Mouse (Mus musculus): ENCODE measurements around the gene Plin3. TPM values are rescaled to one million over a fixed set of nuclear protein-coding genes. Genes with fewer than 3 reads are reported as not detected.
A peak's percentile ranks its signal among the peaks of the same experiment; 100 is the strongest.

The Plin3 gene
- polyA plus RNA-seq, 1 experiment: 21.3 TPM

DNA sequence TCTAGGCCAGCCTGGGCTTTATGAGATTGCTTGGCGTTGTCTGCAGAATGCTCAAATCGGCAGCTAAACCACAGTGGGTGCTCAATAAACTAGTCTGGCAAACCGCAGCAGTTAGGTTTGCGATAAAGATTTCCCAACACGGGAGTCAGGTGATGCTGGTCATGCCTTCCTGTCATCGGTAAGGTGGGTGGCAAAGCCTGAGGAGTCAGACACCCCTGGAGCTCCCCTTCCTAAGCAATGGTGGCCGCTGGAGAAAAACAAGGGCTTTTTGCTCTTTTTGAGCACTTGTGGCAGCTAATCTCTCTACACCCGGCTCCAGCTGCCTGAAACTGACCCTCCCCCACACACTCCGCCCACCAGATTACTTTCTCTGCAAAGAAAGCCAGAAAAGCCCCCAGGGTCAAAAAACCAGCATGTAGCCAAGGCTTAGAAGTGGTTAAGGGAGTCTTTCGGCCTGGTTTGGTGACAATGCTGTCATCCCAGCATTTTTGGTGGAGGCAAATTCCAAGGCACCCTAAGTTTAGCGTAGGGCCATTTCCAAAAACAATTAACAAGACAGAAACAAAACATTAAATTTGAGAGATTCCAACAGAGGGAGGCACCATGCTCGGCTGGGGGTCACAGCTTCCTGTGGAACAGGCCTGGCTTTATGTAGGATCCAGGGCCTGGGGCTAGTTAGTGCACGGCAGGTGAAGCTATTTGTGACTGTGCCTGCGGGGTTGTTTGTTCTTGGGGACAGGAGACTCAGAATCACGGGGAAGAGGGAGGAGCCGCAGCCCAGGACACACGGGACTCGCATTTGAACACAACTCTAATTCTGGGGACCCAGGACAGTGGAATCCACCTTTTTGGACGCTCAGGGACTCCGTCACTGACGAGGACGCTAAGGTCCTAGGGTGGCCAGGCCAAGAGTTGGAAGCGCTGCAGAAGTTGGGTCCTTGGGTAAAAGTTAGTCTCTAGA lies 3.0 kb downstream of the Plin3 start:
- Histone ChIP-seq H3K4me3 (replicated peaks) (peak overlapping the region; percentile 92), H3K4me1 (peaks cover 80% of the 10 kb centered on the region), H3K27me3 (replicated peaks) (no peaks in the 10 kb centered on the region), H3K36me3 (replicated peaks; ENCODE audit: low read length) (peaks cover 28% of the 10 kb centered on the region), H3K9me3 (no peaks in the 10 kb centered on the region)
- TF ChIP-seq FLI1 (IDR thresholded peaks at IDR 0.05; ENCODE audit: low read length): no peak
- no peak for TF ChIP-seq GATA1 (IDR thresholded peaks at IDR 0.05; ENCODE audit: borderline replicate concordance, low read length)

DNA sequence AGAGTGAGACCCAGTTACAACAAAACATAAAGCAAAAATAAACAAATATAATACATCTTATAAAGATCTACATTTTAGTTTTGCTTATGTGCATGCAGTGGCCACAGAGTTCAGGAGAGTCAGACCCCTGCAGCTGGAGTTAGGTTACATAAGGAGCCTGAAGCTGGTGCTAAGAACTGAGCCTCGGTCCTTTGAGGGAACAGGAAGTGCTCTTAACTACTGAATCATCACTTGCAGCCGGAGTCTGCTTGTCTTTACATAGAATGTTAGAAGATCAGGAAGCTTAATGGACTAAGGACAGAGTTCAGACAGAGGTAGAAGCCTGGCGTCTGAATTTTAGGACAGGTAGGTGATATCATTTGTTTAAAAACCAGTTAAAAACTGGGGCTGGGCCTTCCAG lies 3.8 kb downstream of the Plin3 start:
- TF ChIP-seq GATA1 (IDR thresholded peaks at IDR 0.05; ENCODE audit: borderline replicate concordance, low read length): no peak
- no peak for TF ChIP-seq FLI1 (IDR thresholded peaks at IDR 0.05; ENCODE audit: low read length)
- Histone ChIP-seq H3K9me3 (no peaks in the 10 kb centered on the region), H3K36me3 (replicated peaks; ENCODE audit: low read length) (peaks cover 36% of the 10 kb centered on the region), H3K27me3 (replicated peaks) (no peaks in the 10 kb centered on the region), H3K4me1 (peaks cover 83% of the 10 kb centered on the region), H3K4me3 (replicated peaks) (peak overlapping the region; percentile 92)

DNA sequence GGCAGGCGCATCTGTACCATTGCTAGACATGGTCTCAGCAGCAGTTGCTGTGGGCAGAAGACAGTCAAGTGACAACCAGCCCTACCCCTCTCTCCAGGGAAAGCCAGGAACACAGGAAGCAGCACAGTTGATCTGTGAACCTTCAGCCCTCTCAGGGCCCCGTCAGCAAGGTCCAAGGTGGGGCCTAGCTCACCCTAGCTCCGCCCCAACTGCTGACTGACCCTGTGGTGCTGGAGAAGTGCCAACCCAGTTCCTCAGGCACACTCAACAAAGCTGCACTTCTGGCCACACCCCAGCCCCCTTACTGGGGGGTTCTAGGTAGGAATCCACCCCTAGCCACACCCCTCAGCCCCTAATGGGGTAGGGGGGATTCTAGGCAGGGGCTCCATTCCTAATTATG lies 4.8 kb downstream of the Plin3 start:
- peaks cover 82% of the 10 kb centered on the region for H3K4me1 ChIP-seq
- H3K4me3 ChIP-seq (replicated peaks): peak overlapping the region; percentile 88
- H3K36me3 ChIP-seq (replicated peaks; ENCODE audit: low read length): peaks cover 45% of the 10 kb centered on the region
- TF ChIP-seq GATA1 (IDR thresholded peaks at IDR 0.05; ENCODE audit: borderline replicate concordance, low read length) (no peak), FLI1 (IDR thresholded peaks at IDR 0.05; ENCODE audit: low read length) (no peak)
- H3K9me3 ChIP-seq: no peaks in the 10 kb centered on the region
- H3K27me3 ChIP-seq (replicated peaks): no peaks in the 10 kb centered on the region

DNA sequence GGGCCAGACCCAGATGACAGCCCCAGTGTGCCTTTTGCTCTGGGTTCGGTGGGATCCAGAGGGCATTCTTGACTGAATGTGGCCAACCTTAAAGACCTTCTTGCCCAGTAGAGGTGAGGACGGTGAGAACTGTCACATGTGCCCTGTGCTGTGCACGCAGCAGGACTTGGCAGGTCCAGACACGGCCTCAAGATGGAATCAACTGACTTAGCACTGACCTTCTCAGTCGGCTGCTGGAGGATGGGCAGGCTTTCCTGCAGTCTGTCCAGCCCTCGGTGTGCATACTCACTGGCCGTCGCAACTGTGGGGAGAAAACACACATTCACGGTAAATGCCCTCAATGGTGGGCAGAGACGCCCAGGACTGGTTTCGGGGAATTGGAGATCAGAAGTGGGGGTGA lies 6.7 kb downstream of the Plin3 start:
- Histone ChIP-seq H3K27me3 (replicated peaks) (no peaks in the 10 kb centered on the region), H3K4me1 (peaks cover 71% of the 10 kb centered on the region), H3K9me3 (no peaks in the 10 kb centered on the region), H3K4me3 (replicated peaks) (no peak overlapping the region), H3K36me3 (replicated peaks; ENCODE audit: low read length) (peaks cover 60% of the 10 kb centered on the region)
- TF ChIP-seq FLI1 (IDR thresholded peaks at IDR 0.05; ENCODE audit: low read length): no peak
- no peak for TF ChIP-seq GATA1 (IDR thresholded peaks at IDR 0.05; ENCODE audit: borderline replicate concordance, low read length)

DNA sequence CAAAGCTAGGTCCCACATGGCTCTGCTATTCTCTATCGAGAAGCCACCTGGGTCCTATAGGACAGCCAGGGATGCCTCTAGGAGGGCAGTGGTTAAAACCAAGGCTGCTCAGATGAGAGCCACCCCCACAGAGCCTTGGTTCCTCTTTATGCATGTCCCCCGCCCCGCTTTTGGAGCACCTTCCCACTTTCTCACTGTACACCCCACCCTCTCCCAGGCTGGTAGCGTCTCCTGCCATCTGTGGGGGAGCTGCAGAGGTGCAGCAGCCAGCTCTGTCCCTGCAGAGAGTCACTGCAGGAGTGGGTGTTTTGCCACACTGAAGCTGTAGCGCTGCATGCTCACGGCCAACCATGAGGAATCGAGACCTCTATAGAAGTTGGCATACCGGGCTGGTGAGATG lies 9.4 kb downstream of the Plin3 start:
- Histone ChIP-seq H3K4me1 (peaks cover 62% of the 10 kb centered on the region), H3K9me3 (no peaks in the 10 kb centered on the region), H3K36me3 (replicated peaks; ENCODE audit: low read length) (peaks cover 82% of the 10 kb centered on the region), H3K4me3 (replicated peaks) (no peak overlapping the region), H3K27me3 (replicated peaks) (no peaks in the 10 kb centered on the region)
- no peak for TF ChIP-seq FLI1 (IDR thresholded peaks at IDR 0.05; ENCODE audit: low read length)

DNA sequence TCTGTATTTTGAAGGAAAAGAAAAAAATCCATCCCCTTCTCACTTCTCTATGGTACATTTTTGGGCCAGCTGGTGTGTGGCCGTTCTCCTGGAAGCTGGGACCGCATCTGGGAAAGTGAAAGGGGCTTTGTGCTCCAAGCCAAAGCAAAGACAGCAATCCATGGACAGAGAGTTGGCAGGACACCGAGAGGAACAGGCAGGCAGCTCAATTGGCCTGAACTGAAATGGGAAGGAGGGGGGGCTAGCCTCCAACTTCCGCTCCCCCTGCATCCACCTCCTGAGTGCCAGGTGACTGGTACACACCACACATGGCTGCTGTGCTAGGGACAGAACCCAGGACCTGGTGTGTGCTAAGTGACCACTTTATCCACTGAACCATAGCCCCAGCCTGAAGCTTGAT lies 9.9 kb downstream of the Plin3 start:
- Histone ChIP-seq H3K27me3 (replicated peaks) (no peaks in the 10 kb centered on the region), H3K4me1 (peaks cover 62% of the 10 kb centered on the region), H3K4me3 (replicated peaks) (peak overlapping the region; percentile 7), H3K9me3 (no peaks in the 10 kb centered on the region), H3K36me3 (replicated peaks; ENCODE audit: low read length) (peaks cover 87% of the 10 kb centered on the region)
- TF ChIP-seq FLI1 (IDR thresholded peaks at IDR 0.05; ENCODE audit: low read length) (no peak), GATA1 (IDR thresholded peaks at IDR 0.05; ENCODE audit: borderline replicate concordance, low read length) (no peak)

DNA sequence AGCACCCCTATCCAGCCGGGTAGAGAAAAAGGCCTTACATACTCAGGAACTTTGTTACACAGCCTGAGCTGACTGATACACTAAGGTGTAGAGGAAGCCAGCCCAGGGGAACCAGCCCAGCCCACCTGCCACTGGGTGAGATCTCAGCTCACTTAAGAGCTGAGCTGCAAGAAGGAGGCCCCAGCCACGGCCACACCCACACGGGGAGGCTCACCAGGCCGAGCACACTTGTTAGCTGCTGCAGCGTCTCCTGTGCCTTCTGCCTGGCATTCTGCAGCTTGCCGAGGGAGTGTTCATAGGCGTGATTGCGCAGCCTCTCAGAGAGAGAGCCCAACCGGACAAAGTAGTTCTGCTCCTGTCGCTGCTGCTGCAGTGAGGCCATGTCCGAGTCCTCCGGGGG lies 11.5 kb downstream of the Plin3 start:
- no peaks in the 10 kb centered on the region for H3K9me3 ChIP-seq
- no peaks in the 10 kb centered on the region for H3K27me3 ChIP-seq (replicated peaks)
- H3K36me3 ChIP-seq (replicated peaks; ENCODE audit: low read length): peaks cover 74% of the 10 kb centered on the region
- H3K4me1 ChIP-seq: peaks cover 56% of the 10 kb centered on the region
- TF ChIP-seq GATA1 (IDR thresholded peaks at IDR 0.05; ENCODE audit: borderline replicate concordance, low read length) (no peak), FLI1 (IDR thresholded peaks at IDR 0.05; ENCODE audit: low read length) (no peak)
- H3K4me3 ChIP-seq (replicated peaks): no peak overlapping the region

DNA sequence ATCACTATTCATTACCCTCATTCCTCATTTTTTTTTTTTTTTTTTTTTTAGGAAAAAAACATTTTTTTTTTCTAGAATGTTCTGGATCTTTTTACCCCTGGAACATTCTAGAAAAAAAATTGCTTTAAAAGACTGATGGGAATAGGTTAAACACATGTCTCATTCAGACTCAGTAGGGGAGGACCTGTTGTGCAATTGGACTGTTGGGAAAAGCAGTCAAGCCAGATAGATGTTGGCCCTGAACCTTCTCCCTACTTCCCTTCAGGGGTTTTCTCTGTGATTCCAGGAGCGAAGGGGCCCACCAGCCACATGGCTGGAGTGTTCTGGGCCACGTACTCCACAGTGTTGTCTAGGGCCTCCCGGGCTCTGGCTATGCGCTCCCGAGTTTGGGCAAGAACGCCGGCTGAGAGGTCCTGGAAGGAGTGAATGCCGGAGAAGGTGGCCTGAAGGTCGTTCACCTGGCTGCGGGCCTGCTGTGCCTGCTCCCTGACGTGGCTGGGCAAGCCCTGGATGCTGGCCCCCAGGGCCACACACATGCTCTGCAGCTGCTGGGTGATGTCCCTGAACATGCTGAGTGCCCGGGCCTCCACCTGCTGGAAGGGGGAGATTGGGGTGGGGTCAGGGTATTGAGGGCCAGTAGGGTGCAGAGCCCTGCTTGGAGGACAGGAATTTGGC lies 13.1 kb downstream of the Plin3 start:
- H3K36me3 ChIP-seq (replicated peaks; ENCODE audit: low read length): peaks cover 59% of the 10 kb centered on the region
- H3K9me3 ChIP-seq: no peaks in the 10 kb centered on the region
- H3K4me1 ChIP-seq: peaks cover 62% of the 10 kb centered on the region
- no peak for TF ChIP-seq FLI1 (IDR thresholded peaks at IDR 0.05; ENCODE audit: low read length)
- TF ChIP-seq GATA1 (IDR thresholded peaks at IDR 0.05; ENCODE audit: borderline replicate concordance, low read length): no peak
- no peak overlapping the region for H3K4me3 ChIP-seq (replicated peaks)
- no peaks in the 10 kb centered on the region for H3K27me3 ChIP-seq (replicated peaks)

DNA sequence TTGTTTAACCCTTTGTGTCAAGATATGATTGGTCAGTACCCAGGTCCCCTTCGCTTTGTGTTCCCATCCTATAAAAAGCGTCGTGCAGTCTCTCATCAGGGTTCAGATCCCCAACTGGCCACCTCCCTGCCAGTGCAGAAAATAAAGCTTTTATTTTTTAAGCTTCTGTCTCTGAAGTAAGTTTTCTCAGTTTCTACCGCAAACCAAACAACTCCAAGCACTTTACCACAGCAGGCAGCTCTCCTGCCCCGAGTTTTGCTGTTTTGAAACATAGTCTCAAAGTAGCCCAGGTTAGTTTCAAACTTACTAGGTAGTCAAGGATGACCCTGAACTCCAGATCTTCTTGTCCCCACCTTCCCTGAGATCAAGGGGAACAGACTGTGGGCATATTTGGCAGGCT lies 14.3 kb downstream of the Plin3 start:
- H3K4me1 ChIP-seq: peaks cover 69% of the 10 kb centered on the region
- TF ChIP-seq FLI1 (IDR thresholded peaks at IDR 0.05; ENCODE audit: low read length): no peak
- TF ChIP-seq GATA1 (IDR thresholded peaks at IDR 0.05; ENCODE audit: borderline replicate concordance, low read length): no peak
- peaks cover 60% of the 10 kb centered on the region for H3K36me3 ChIP-seq (replicated peaks; ENCODE audit: low read length)
- no peaks in the 10 kb centered on the region for H3K27me3 ChIP-seq (replicated peaks)
- H3K9me3 ChIP-seq: no peaks in the 10 kb centered on the region
- no peak overlapping the region for H3K4me3 ChIP-seq (replicated peaks)

DNA sequence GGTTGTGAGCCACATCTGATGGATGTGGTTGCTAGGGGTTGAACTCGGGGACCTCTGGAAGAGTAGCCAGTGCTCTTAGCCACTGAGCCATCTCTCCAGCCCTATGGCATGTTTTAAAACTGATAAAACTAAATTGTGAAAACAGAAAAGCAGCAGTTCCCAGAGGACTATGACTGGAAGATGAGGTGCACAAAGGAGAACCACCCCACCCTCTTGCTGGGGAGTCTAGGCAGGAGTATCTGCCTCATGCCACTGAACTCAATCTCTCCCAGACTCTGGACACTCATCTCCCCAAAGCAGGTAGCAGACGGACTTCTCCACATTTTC lies 15.1 kb downstream of the Plin3 start:
- Histone ChIP-seq H3K4me3 (replicated peaks) (peak overlapping the region; percentile 98), H3K9me3 (no peaks in the 10 kb centered on the region), H3K36me3 (replicated peaks; ENCODE audit: low read length) (peaks cover 60% of the 10 kb centered on the region), H3K27me3 (replicated peaks) (no peaks in the 10 kb centered on the region), H3K4me1 (peaks cover 70% of the 10 kb centered on the region)
- TF ChIP-seq GATA1 (IDR thresholded peaks at IDR 0.05; ENCODE audit: borderline replicate concordance, low read length) (no peak), FLI1 (IDR thresholded peaks at IDR 0.05; ENCODE audit: low read length) (no peak)

All from megakaryocyte, embryonic 14.5 days (primary cell).